28 mouse cellular contexts compared by ENCODE assay signal in the genomic region with DNA sequence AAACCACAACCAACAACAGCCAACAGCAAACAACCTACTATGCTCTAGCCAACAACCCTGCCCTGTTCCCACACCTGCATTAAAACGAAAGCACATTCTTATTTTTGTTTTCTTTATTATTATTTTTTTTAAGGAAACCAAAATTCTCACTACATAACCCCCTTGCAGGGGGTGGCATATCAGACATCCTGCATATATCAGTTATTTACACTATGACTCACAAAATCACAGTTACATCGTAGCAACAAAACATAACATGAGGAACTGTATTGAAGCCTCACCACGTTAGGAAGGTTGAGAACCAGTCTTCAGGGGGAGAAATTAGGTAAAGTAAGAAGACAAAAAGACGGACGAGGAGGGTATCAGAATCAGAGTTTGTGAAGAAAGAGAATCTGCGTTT.
"Had no signal": no experiment of that assay in that cellular context is flagged by ENCODE, and none has a peak within 500 bp of the region (broad histone marks: within the 10 kb centered on the region; RNA-seq: fewer than 3 reads in every experiment).

No protein-coding gene starts in this region.

- H3K4me1 ChIP-seq: forebrain, embryonic 10.5 days; forebrain, embryonic 12.5 days; forebrain, embryonic 13.5 days; forebrain, embryonic 15.5 days had no signal

- DNase-seq: cerebellum, adult 8-10 months; cerebellum, adult 9-10 months; cerebellum, adult 9-11 months; cerebellum, postnatal 10 days; cerebellum, postnatal 14 days; cerebellum, postnatal 25 days; cerebellum, postnatal 36 days; embryo, embryonic 11 days; forebrain, postnatal 0 days; gastrocnemius, adult 2 months; gastrocnemius, postnatal 10 days; gastrocnemius, postnatal 14 days; gastrocnemius, postnatal 25 days; gastrocnemius, postnatal 36 days; heart, adult 11 months; heart, adult 18-20 months; heart, adult 2 months had no signal

- H3K4me2 ChIP-seq: embryonic facial prominence, embryonic 12.5 days; embryonic facial prominence, embryonic 13.5 days; embryonic facial prominence, embryonic 15.5 days; forebrain, embryonic 12.5 days; forebrain, embryonic 13.5 days; forebrain, embryonic 15.5 days had no signal

- H3K9me3 ChIP-seq: embryonic facial prominence, embryonic 10.5 days; embryonic facial prominence, embryonic 12.5 days; embryonic facial prominence, embryonic 13.5 days; embryonic facial prominence, embryonic 15.5 days; forebrain, embryonic 10.5 days; forebrain, embryonic 12.5 days; forebrain, embryonic 13.5 days; forebrain, embryonic 15.5 days had no signal

- ATAC-seq: forebrain, embryonic 13.5 days; forebrain, embryonic 14.5 days; forebrain, embryonic 15.5 days; forebrain, embryonic 16.5 days; forebrain, postnatal 0 days had no signal

- H3K36me3 ChIP-seq: embryonic facial prominence, embryonic 10.5 days; embryonic facial prominence, embryonic 12.5 days; embryonic facial prominence, embryonic 13.5 days; embryonic facial prominence, embryonic 15.5 days; forebrain, embryonic 10.5 days; forebrain, embryonic 12.5 days; forebrain, embryonic 15.5 days had no signal

- H3K27ac ChIP-seq: embryonic facial prominence, embryonic 10.5 days; embryonic facial prominence, embryonic 12.5 days; embryonic facial prominence, embryonic 13.5 days; embryonic facial prominence, embryonic 15.5 days; forebrain, embryonic 10.5 days; forebrain, embryonic 12.5 days; forebrain, embryonic 13.5 days; forebrain, embryonic 15.5 days; gastrocnemius, adult 2 months; heart, adult 2 months had no signal

- H3K4me3 ChIP-seq: embryonic facial prominence, embryonic 10.5 days; embryonic facial prominence, embryonic 12.5 days; embryonic facial prominence, embryonic 13.5 days; embryonic facial prominence, embryonic 15.5 days; erythroblast, embryonic 14.5 days; forebrain, embryonic 10.5 days; forebrain, embryonic 12.5 days; forebrain, embryonic 13.5 days; forebrain, embryonic 15.5 days; gastrocnemius, adult 2 months; heart, adult 2 months had no signal

- H3K9ac ChIP-seq: embryonic facial prominence, embryonic 12.5 days; embryonic facial prominence, embryonic 13.5 days; embryonic facial prominence, embryonic 15.5 days; forebrain, embryonic 12.5 days; forebrain, embryonic 13.5 days; forebrain, embryonic 15.5 days; forebrain, postnatal 0 days had no signal

- H3K27me3 ChIP-seq: embryonic facial prominence, embryonic 12.5 days; embryonic facial prominence, embryonic 13.5 days; embryonic facial prominence, embryonic 15.5 days; forebrain, embryonic 12.5 days; forebrain, embryonic 13.5 days; forebrain, embryonic 15.5 days had no signal
